Mouse (Mus musculus) liver, embryonic 11.5 days (tissue): ENCODE data around the gene Gm36028. TPM values are rescaled to one million over a fixed set of nuclear protein-coding genes. Genes with fewer than 3 reads are reported as not detected.

ENCODE experiments used
- ATAC-seq: fragments of 200-750 bp; cut with Nextera tagmentation; replicated peaks from 2 replicates; pipeline ENCODE4 v1.8.0; 2017; ENCODE audit warnings: moderate number of reproducible peaks, mild to moderate bottlenecking, moderate TSS enrichment, moderate library complexity; ENCODE audit not compliant: low FRiP score
- DNase-seq: peaks from one replicate; pipeline ENCODE4 v3.0.0-alpha.2; 2017; ENCODE audit warnings: low spot score
- H3K27ac ChIP-seq: fragments of 300-500 bp; sonication (generic); 2 replicates; pipeline ENCODE4 v1.5.1; 2014; ENCODE audit warnings: mild to moderate bottlenecking, low read depth, low read length, control low read depth
- H3K27me3 ChIP-seq: fragments of 300-500 bp; sonication (generic); replicated peaks from 2 replicates; pipeline ENCODE4 v1.6.1; 2014; ENCODE audit warnings: low read length, mixed read lengths; ENCODE audit not compliant: control insufficient read depth, insufficient read depth
- H3K36me3 ChIP-seq: fragments of 300-500 bp; sonication (generic); 2 replicates; pipeline ENCODE4 v1.6.1; 2014; ENCODE audit warnings: mild to moderate bottlenecking, low read length, moderate library complexity, mixed read lengths; ENCODE audit not compliant: control insufficient read depth, insufficient read depth
- H3K4me1 ChIP-seq: fragments of 300-500 bp; sonication (generic); replicated peaks from 2 replicates; pipeline ENCODE4 v1.6.1; 2014; ENCODE audit warnings: low read length, mixed read lengths; ENCODE audit not compliant: control insufficient read depth, insufficient read depth
- H3K4me2 ChIP-seq: fragments of 300-500 bp; sonication (generic); 2 replicates; pipeline ENCODE4 v1.6.1; 2014; ENCODE audit warnings: mild to moderate bottlenecking, control low read depth, moderate library complexity
- H3K4me3 ChIP-seq: fragments of 300-500 bp; sonication (generic); 2 replicates; pipeline ENCODE4 v1.5.1; 2014; ENCODE audit warnings: low read depth, low read length, control low read depth
- H3K9ac ChIP-seq: fragments of 300-500 bp; sonication (generic); 2 replicates; pipeline ENCODE4 v1.6.1; 2014; ENCODE audit warnings: low read depth, low read length, control low read depth
- H3K9me3 ChIP-seq: fragments of 300-500 bp; sonication (generic); 2 replicates; pipeline ENCODE4 v1.6.1; 2016; ENCODE audit warnings: low read length, inconsistent platforms, mixed read lengths; ENCODE audit not compliant: control insufficient read depth
- WGBS: fragments of 180-500 bp; shearing (Covaris S2); extraction: QIAGEN DNeasy Blood & Tissue Kit; methylation state at CpG from one replicate; pipeline ENCODE4 v1.1.7; 2014; 5-methylcytosine and 5-hydroxymethylcytosine counted together
- polyA plus RNA-seq: library from polyadenylated mRNA; unstranded; fragments of >200 nt; fragmentation: Nextera tagmentation; extraction: Ambion mirVana; gene quantifications from 2 replicates; pipeline ENCODE4 v1.2.1, GENCODE M21; 2014

Gene Gm36028
- polyA plus RNA-seq, 1 experiment from 2014 or later = 0.36 TPM

- DNase-seq = no peak
- H3K4me3 ChIP-seq = no peak overlapping the region
- no peak overlapping the region for H3K9ac ChIP-seq
- H3K4me2 ChIP-seq = no peak overlapping the region
- ATAC-seq = no peak
- H3K4me1 ChIP-seq = peaks cover 9% of the 10 kb centered on the region
- WGBS = 80% methylated on average over 8 of the region's 8 CpGs
- H3K9me3 ChIP-seq = no peaks in the 10 kb centered on the region
- H3K27ac ChIP-seq = no peak overlapping the region
- H3K36me3 ChIP-seq = peaks cover 3% of the 10 kb centered on the region; the same call in 1 of the 2 replicates
- H3K27me3 ChIP-seq = no peaks in the 10 kb centered on the region
Observed at GRCm38 (mm10) chr16:37811874-37812273, 49.1 kb downstream of the Gm36028 start.

- WGBS = 80% methylated on average over 6 of the region's 6 CpGs
- Histone ChIP-seq H3K9ac (no peak overlapping the region), H3K27me3 (no peaks in the 10 kb centered on the region), H3K27ac (no peak overlapping the region), H3K4me1 (peaks cover 9% of the 10 kb centered on the region), H3K4me3 (no peak overlapping the region), H3K4me2 (no peak overlapping the region), H3K36me3 (no peaks in the 10 kb centered on the region), H3K9me3 (no peaks in the 10 kb centered on the region)
- no peak for ATAC-seq
- no peak for DNase-seq
Observed at GRCm38 (mm10) chr16:37809623-37809992, 51.3 kb downstream of the Gm36028 start.

GRCm38 (mm10) chr16:37808866-37809622, 51.9 kb downstream of the Gm36028 start:
- Histone ChIP-seq H3K36me3 (peaks cover 2% of the 10 kb centered on the region; the same call in 1 of the 2 replicates), H3K4me2 (no peak overlapping the region), H3K27me3 (no peaks in the 10 kb centered on the region), H3K4me3 (no peak overlapping the region), H3K9ac (no peak overlapping the region), H3K4me1 (peaks cover 8% of the 10 kb centered on the region), H3K27ac (no peak overlapping the region), H3K9me3 (no peaks in the 10 kb centered on the region)
- ATAC-seq = no peak
- DNase-seq = no peak
- 69% methylated on average over 10 of the region's 10 CpGs for WGBS

GRCm38 (mm10) chr16:37807269-37807668, 53.7 kb downstream of the Gm36028 start:
- ATAC-seq (no peak), DNase-seq (no peak)
- Histone ChIP-seq H3K9me3 (no peaks in the 10 kb centered on the region), H3K27ac (no peak overlapping the region), H3K36me3 (peaks cover 3% of the 10 kb centered on the region; the same call in 1 of the 2 replicates), H3K4me2 (no peak overlapping the region), H3K4me1 (peaks cover 3% of the 10 kb centered on the region; the same call in 1 of the 2 replicates), H3K27me3 (no peaks in the 10 kb centered on the region), H3K4me3 (no peak overlapping the region), H3K9ac (no peak overlapping the region)
- WGBS = 76% methylated on average over 8 of the region's 8 CpGs

- DNase-seq = no peak
- no peaks in the 10 kb centered on the region for H3K4me1 ChIP-seq
- no peak overlapping the region for H3K4me3 ChIP-seq
- ATAC-seq = no peak
- no peaks in the 10 kb centered on the region for H3K9me3 ChIP-seq
- no peaks in the 10 kb centered on the region for H3K27me3 ChIP-seq
- H3K36me3 ChIP-seq = peaks cover 3% of the 10 kb centered on the region
- no peak overlapping the region for H3K27ac ChIP-seq
- no peak overlapping the region for H3K4me2 ChIP-seq
- H3K9ac ChIP-seq = no peak overlapping the region
- 74% methylated on average over 3 of the region's 3 CpGs for WGBS
Observed at GRCm38 (mm10) chr16:37805746-37806495, 55.0 kb downstream of the Gm36028 start.

GRCm38 (mm10) chr16:37803387-37803950, 57.5 kb downstream of the Gm36028 start:
- H3K4me1 ChIP-seq = no peaks in the 10 kb centered on the region
- no peak overlapping the region for H3K4me2 ChIP-seq
- no peaks in the 10 kb centered on the region for H3K27me3 ChIP-seq
- H3K4me3 ChIP-seq = no peak overlapping the region
- H3K36me3 ChIP-seq = peaks cover 3% of the 10 kb centered on the region
- ATAC-seq = no peak
- no peak for DNase-seq
- H3K27ac ChIP-seq = no peak overlapping the region
- WGBS = 88% methylated on average over 9 of the region's 9 CpGs
- no peaks in the 10 kb centered on the region for H3K9me3 ChIP-seq
- no peak overlapping the region for H3K9ac ChIP-seq

GRCm38 (mm10) chr16:37802686-37803295, 58.2 kb downstream of the Gm36028 start:
- H3K4me1 ChIP-seq = no peaks in the 10 kb centered on the region
- no peak overlapping the region for H3K9ac ChIP-seq
- H3K4me3 ChIP-seq = no peak overlapping the region
- no peak overlapping the region for H3K27ac ChIP-seq
- no peak for ATAC-seq
- H3K36me3 ChIP-seq = peaks cover 3% of the 10 kb centered on the region
- H3K9me3 ChIP-seq = no peaks in the 10 kb centered on the region
- H3K4me2 ChIP-seq = no peak overlapping the region
- DNase-seq = no peak
- WGBS = 76% methylated on average over 4 of the region's 4 CpGs
- no peaks in the 10 kb centered on the region for H3K27me3 ChIP-seq

- H3K36me3 ChIP-seq = peaks cover 3% of the 10 kb centered on the region
- ATAC-seq = no peak
Observed at GRCm38 (mm10) chr16:37801097-37801496, 59.8 kb downstream of the Gm36028 start.

More at GRCm38 (mm10) chr16:37801097-37801496, 59.8 kb downstream of the Gm36028 start:
- H3K27ac ChIP-seq = no peak overlapping the region
- no peak overlapping the region for H3K4me3 ChIP-seq
- H3K9ac ChIP-seq = no peak overlapping the region
- H3K27me3 ChIP-seq = no peaks in the 10 kb centered on the region
- H3K9me3 ChIP-seq = no peaks in the 10 kb centered on the region
- WGBS = 67% methylated on average over 2 of the region's 2 CpGs
- H3K4me1 ChIP-seq = no peaks in the 10 kb centered on the region
- no peak for DNase-seq
- H3K4me2 ChIP-seq = no peak overlapping the region
